Mouse (Mus musculus) heart, embryonic 13.5 days (tissue): ENCODE measurements around the gene Olfr1359. TPM values are rescaled to one million over a fixed set of nuclear protein-coding genes. Genes with fewer than 3 reads are reported as not detected.
"Not testable (repeated sequence)": the region's sequence is repeated elsewhere in the genome, so short reads cannot be mapped to it uniquely, and the experiment has no call there.

Source experiments
- ATAC-seq: fragments of 200-750 bp; cut with Nextera tagmentation; 2 replicates; pipeline ENCODE4 v1.8.0; 2017; ENCODE audit warnings: moderate TSS enrichment; ENCODE audit not compliant: insufficient number of reproducible peaks, low FRiP score, low TSS enrichment; ENCODE audit errors: extremely low read depth
- H3K27ac ChIP-seq: fragments of 300-500 bp; sonication (generic); replicated peaks from 2 replicates; pipeline ENCODE4 v1.5.1; 2015; ENCODE audit warnings: moderate library complexity, mild to moderate bottlenecking, inconsistent platforms
- H3K27me3 ChIP-seq: fragments of 300-500 bp; sonication (generic); replicated peaks from 2 replicates; pipeline ENCODE4 v1.6.1; 2015; ENCODE audit warnings: mild to moderate bottlenecking, inconsistent platforms
- H3K36me3 ChIP-seq: fragments of 300-500 bp; sonication (generic); 2 replicates; pipeline ENCODE4 v1.6.1; 2015; ENCODE audit warnings: mild to moderate bottlenecking, inconsistent platforms
- H3K4me1 ChIP-seq: fragments of 300-500 bp; sonication (generic); 2 replicates; pipeline ENCODE4 v1.6.1; 2015; ENCODE audit warnings: inconsistent platforms
- H3K4me2 ChIP-seq: fragments of 300-500 bp; sonication (generic); 2 replicates; pipeline ENCODE4 v1.6.1; 2015; ENCODE audit warnings: inconsistent platforms, mild to moderate bottlenecking, moderate library complexity
- H3K4me3 ChIP-seq: fragments of 300-500 bp; sonication (generic); 2 replicates; pipeline ENCODE4 v1.5.1; 2015; ENCODE audit warnings: moderate library complexity, mild to moderate bottlenecking, inconsistent platforms
- H3K9ac ChIP-seq: fragments of 300-500 bp; sonication (generic); 2 replicates; pipeline ENCODE4 v1.6.1; 2015; ENCODE audit warnings: inconsistent platforms, mild to moderate bottlenecking, moderate library complexity
- H3K9me3 ChIP-seq: fragments of 300-500 bp; sonication (generic); 2 replicates; pipeline ENCODE4 v1.6.1; 2016; ENCODE audit warnings: inconsistent platforms
- WGBS: fragments of 180-500 bp; shearing (Covaris S2); methylation state at CpG from one replicate; pipeline ENCODE4 v1.1.7; 2015; ENCODE audit warnings: mixed read lengths; 5-methylcytosine and 5-hydroxymethylcytosine counted together
- polyA plus RNA-seq: library from polyadenylated mRNA; unstranded; fragments of >200 nt; fragmentation: Nextera tagmentation; extraction: Ambion mirVana; gene quantifications from 2 replicates; pipeline ENCODE4 v1.2.1, GENCODE M21; 2015

Olfr1359 gene
- polyA plus RNA-seq: not detected in 2 replicates

DNA sequence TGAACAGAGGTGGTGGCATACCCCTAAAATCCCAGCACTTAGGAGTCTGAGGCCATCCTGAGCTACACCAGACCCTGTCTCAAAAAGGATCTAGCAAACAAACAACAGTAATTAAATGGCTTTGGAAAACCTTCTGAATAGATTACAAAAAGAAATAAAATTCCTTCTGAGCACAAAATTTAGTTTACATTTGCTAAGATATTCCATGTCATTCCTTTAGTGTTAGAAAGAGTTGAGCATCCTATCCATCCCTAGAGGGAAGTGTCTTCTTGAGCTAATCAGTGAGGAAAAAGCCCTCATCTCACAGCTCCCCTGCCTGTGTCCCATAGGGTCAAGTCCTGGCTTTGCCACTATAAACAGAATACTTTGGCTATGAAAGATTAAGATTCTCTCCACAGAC is at the start of gene Olfr1359:
Gene Olfr1359, plus strand, starts transcription at position 301 of the 400 bp plus-strand sequence.
- H3K27ac ChIP-seq: no peak within 1 kb of the TSS
- ATAC-seq: no peak
- no peak within 1 kb of the TSS for H3K9ac ChIP-seq
- no peaks in the 10 kb centered on the region for H3K4me1 ChIP-seq
- no peaks in the 10 kb centered on the region; the same call in 1 of the 2 replicates for H3K27me3 ChIP-seq
- H3K4me2 ChIP-seq: no peak within 1 kb of the TSS
- H3K4me3 ChIP-seq: no peak within 1 kb of the TSS
- H3K9me3 ChIP-seq: no peaks in the 10 kb centered on the region
- H3K36me3 ChIP-seq: no peaks in the 10 kb centered on the region

DNA sequence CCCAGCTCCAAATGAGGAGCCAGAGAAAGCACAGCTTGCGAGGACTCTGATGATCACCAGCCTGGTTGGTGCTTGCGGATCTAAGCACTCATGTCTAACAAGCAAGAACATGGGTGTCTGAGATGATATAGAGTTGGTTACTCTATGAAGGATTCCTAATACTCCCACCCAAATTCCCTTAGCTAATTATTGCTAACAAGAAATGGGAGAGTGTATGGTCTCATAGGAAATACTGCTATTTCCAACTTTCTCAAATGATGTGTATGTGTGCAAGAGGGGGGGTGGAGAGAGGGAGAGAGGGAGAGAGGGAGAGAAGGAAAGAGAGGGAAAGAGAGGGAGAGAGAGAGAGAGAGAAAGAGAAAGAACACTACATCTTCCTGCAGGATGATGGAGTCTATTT is 34.6 kb upstream of the Olfr1359 start, which contains the start of gene Olfr1361:
Gene Olfr1361, minus strand, starts transcription at position 101 of the 400 bp plus-strand sequence.
- H3K27ac ChIP-seq: no peak within 1 kb of the TSS
- no peaks in the 10 kb centered on the region for H3K36me3 ChIP-seq
- no peak within 1 kb of the TSS for H3K4me2 ChIP-seq
- no peaks in the 10 kb centered on the region for H3K9me3 ChIP-seq
- ATAC-seq: no peak
- H3K27me3 ChIP-seq: no peaks in the 10 kb centered on the region
- H3K9ac ChIP-seq: no peak within 1 kb of the TSS
- H3K4me1 ChIP-seq: no peaks in the 10 kb centered on the region
- 60% methylated on average over 2 of the region's 2 CpGs for WGBS
- no peak within 1 kb of the TSS for H3K4me3 ChIP-seq

DNA sequence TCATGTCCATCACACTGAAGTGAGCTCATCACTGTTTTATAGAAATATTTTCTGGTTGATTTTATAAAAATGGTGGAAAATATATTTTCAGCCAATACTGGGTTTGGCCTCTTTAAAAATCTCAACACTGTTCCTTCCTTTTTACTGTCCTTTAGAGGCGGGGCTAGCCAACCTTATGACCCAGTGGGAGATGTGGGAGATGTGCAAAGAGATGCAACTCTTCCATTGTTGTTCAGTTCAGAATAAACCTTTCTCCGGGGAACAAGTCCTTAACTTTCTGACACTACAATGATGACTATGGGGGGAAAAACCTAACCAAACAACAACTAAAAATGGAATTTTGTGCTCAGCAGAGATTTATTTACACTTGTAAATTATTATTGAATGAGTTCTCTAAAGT is 20.6 kb upstream of the Olfr1359 start, which contains the start of gene Olfr1360:
Gene Olfr1360, minus strand, starts transcription at position 101 of the 400 bp plus-strand sequence.
- H3K4me2 ChIP-seq: no peak within 1 kb of the TSS
- no peak within 1 kb of the TSS for H3K27ac ChIP-seq
- H3K9me3 ChIP-seq: no peaks in the 10 kb centered on the region
- no peak within 1 kb of the TSS for H3K9ac ChIP-seq
- no peaks in the 10 kb centered on the region for H3K36me3 ChIP-seq
- H3K4me3 ChIP-seq: no peak within 1 kb of the TSS
- no peaks in the 10 kb centered on the region for H3K4me1 ChIP-seq
- no peaks in the 10 kb centered on the region for H3K27me3 ChIP-seq
- ATAC-seq: no peak
- 69% methylated on average over 2 of the region's 2 CpGs for WGBS

DNA sequence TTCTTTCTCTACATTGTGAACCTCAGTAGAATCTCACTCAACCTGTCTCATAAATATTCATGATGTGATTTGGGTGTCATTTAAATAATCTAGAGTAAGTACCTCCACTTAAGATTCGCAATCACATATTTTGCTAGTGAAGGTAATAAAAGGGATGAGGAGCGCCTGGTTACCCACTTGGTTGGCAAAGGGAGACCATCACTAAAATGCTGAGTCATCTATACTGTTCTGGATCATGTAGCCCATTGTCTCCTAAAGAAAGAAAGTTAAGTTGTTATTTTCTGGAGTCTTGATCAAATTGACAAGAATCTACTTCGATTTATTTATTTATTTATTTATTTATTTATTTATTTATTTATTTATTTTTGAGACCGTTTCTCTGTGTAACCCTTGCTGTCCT is 8.8 kb downstream of the Olfr1359 start:
- no peaks in the 10 kb centered on the region; the same call in 1 of the 2 replicates for H3K27me3 ChIP-seq
- no peaks in the 10 kb centered on the region for H3K36me3 ChIP-seq
- H3K9ac ChIP-seq: no peak overlapping the region
- H3K4me1 ChIP-seq: peaks cover 5% of the 10 kb centered on the region; the same call in 1 of the 2 replicates
- H3K9me3 ChIP-seq: no peaks in the 10 kb centered on the region
- no peak overlapping the region for H3K27ac ChIP-seq
- no peak overlapping the region for H3K4me3 ChIP-seq
- H3K4me2 ChIP-seq: no peak overlapping the region
- ATAC-seq: no peak
- WGBS: 68% methylated on average over 4 of the region's 4 CpGs

DNA sequence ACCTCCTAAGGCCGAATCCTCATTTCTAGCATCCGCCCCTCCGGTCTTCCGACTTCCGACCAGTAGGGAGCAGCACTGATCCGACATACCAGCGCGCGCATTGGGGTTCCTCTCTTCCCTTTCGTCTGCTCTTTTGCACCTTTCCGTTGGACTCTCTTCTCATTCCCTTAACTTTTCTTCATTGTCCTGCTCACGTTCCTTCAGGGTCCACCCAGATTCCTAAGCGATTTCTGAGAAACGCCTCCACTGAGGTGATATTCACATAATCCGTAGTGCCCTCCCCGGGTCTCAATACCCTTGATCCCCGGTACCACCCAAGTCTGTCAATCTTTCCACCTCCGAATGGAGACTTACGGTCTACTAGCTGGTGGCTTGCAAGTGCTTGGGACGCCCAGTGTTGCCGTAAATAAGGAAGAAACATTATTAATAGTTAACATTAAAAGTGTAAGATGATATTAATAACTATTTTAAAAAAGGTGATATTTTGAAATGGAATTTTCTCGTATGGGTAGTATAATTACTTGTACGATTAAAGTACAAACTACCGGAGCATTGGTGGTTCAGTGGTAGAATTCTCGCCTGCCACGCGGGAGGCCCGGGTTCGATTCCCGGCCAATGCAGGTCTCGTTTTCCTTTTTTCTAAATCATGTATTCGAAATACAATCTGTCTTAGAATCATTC is 12.3 kb downstream of the Olfr1359 start:
- no peaks in the 10 kb centered on the region for H3K27me3 ChIP-seq
- peak overlapping the region; percentile 83 for H3K9ac ChIP-seq
- peaks cover 12% of the 10 kb centered on the region for H3K4me1 ChIP-seq
- peak overlapping the region; percentile 89 for H3K27ac ChIP-seq
- under 1% methylated on average over 32 of the region's 32 CpGs for WGBS
- peak overlapping the region; percentile 76 for H3K4me3 ChIP-seq
- H3K4me2 ChIP-seq: peak overlapping the region; percentile 79
- no peaks in the 10 kb centered on the region for H3K9me3 ChIP-seq
- H3K36me3 ChIP-seq: no peaks in the 10 kb centered on the region
- ATAC-seq: peak; percentile 64

DNA sequence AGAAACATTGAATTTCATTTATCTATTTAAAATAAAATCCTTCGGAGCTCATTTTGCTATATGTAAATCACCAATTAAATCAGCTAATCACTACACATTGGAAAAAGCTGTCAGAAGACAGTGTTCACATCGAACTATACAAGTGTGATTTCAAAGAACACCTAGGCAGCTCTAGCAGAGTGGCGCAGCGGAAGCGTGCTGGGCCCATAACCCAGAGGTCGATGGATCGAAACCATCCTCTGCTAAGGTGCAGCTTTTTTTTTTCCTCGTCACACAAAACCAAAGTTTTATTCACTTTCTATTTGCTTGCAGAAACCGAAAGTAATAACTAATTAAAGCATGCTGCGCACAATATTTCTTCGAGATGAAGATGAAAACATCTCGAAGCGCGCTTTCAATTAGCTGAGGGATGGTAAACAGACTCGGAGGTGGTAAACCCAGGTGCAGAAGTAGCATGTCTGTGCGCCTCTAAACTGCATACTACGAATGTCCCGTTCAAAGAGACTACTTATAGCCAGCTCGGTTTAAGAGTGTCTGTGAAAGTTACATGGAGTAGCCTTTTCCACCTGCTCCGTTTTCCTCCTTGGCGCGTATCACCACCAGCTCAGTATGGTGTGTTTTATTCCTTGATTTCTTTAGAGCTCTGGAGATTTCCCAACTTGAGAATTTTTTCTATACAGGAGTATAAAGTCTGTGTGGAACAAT is 13.1 kb downstream of the Olfr1359 start:
- Histone ChIP-seq H3K36me3 (no peaks in the 10 kb centered on the region), H3K9ac (peak overlapping the region; percentile 81), H3K27ac (peak overlapping the region; percentile 56), H3K4me2 (peak overlapping the region; percentile 79), H3K9me3 (no peaks in the 10 kb centered on the region), H3K4me1 (peaks cover 17% of the 10 kb centered on the region), H3K27me3 (no peaks in the 10 kb centered on the region), H3K4me3 (peak overlapping the region; percentile 76)
- 3% methylated on average over 22 of the region's 22 CpGs for WGBS
- peak; percentile 76 for ATAC-seq

DNA sequence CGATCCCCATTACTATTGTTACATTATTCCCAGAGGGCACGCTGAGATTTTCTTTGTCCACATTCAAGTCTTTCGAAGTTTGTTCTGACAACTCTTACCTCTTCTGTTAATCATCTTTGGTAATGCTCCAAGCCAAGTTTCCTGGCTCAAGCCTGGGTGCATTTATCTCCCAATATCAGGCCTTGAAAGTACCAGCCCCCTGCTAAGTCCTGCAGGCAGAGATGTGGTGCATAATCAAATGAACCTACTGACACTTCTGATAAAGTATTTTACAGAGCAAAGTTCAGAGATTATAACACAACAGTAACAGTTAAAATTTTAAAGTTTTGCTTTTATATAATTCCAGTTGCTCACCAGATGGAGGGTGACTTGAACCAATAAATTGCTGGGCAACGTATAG is 13.8 kb downstream of the Olfr1359 start:
- Histone ChIP-seq H3K36me3 (no peaks in the 10 kb centered on the region), H3K27me3 (no peaks in the 10 kb centered on the region), H3K27ac (no peak overlapping the region), H3K9me3 (no peaks in the 10 kb centered on the region), H3K4me3 (peak overlapping the region; percentile 76), H3K4me1 (peaks cover 17% of the 10 kb centered on the region), H3K9ac (peak overlapping the region; percentile 81), H3K4me2 (peak overlapping the region; percentile 79)
- no peak for ATAC-seq
- 30% methylated on average over 4 of the region's 4 CpGs for WGBS

DNA sequence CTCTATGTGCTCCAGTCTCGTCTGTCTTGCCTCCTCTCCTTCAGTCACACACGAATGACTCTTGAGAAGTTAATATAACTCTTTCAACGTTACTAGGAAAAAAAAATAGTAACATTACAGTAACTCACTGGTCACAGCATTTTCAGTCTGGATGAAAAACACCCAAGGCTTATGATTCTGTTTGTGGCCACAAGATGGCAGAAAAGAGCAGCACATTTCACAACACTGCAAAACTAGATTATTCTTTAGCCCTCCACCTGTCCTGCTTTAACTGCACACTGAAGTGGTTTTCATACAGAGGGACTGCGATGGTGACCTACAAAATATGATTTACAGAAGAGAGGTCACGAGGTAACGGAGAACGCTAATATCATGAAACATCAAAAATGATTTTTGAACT is 16.8 kb downstream of the Olfr1359 start:
- Histone ChIP-seq H3K36me3 (no peaks in the 10 kb centered on the region), H3K4me2 (peak overlapping the region; percentile 72), H3K4me1 (peaks cover 33% of the 10 kb centered on the region), H3K27me3 (no peaks in the 10 kb centered on the region), H3K9me3 (no peaks in the 10 kb centered on the region), H3K4me3 (peak overlapping the region; percentile 55), H3K9ac (peak overlapping the region; percentile 80), H3K27ac (peak overlapping the region; percentile 91)
- under 1% methylated on average over 7 of the region's 7 CpGs for WGBS
- ATAC-seq: no peak

DNA sequence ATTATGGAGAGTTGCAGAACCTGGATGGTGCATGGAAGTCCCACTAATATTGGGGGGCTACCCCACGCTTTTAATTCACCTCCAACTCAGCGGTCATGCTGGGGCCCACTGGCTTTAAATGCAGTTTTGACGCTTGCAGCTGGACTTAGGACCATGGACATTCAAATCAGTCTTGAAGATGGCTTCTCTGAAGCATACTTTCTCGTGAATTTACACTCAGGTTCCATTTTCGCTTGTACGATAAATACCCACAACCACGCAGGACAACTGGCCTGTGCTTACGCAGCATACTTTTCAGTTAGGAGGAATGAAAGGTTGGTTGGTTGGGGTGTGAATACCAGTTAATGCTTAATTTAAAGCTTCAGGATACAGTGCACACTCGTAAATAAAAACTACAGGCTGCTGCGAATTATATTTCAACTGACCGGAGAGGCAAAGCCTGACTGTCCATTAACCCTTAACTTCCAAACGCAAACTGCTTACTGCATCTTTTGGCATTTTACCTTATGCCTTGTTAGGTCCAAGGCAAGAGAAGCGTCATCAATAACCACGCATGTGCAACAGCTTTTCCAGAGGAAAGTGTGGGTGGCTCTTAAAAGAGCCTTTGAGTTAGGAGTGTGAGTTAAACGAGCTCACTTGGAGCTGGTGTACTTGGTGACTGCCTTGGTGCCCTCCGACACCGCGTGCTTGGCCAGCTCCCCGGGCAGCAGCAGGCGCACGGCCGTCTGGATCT is 17.4 kb downstream of the Olfr1359 start:
- H3K36me3 ChIP-seq: no peaks in the 10 kb centered on the region
- peak overlapping the region; percentile 91 for H3K27ac ChIP-seq
- no peak for ATAC-seq
- H3K9me3 ChIP-seq: no peaks in the 10 kb centered on the region
- H3K4me3 ChIP-seq: peak overlapping the region; percentile 55
- peak overlapping the region; percentile 80 for H3K9ac ChIP-seq
- H3K4me1 ChIP-seq: peaks cover 36% of the 10 kb centered on the region
- 1% methylated on average over 22 of the region's 22 CpGs for WGBS
- H3K27me3 ChIP-seq: no peaks in the 10 kb centered on the region
- peak overlapping the region; percentile 72 for H3K4me2 ChIP-seq

DNA sequence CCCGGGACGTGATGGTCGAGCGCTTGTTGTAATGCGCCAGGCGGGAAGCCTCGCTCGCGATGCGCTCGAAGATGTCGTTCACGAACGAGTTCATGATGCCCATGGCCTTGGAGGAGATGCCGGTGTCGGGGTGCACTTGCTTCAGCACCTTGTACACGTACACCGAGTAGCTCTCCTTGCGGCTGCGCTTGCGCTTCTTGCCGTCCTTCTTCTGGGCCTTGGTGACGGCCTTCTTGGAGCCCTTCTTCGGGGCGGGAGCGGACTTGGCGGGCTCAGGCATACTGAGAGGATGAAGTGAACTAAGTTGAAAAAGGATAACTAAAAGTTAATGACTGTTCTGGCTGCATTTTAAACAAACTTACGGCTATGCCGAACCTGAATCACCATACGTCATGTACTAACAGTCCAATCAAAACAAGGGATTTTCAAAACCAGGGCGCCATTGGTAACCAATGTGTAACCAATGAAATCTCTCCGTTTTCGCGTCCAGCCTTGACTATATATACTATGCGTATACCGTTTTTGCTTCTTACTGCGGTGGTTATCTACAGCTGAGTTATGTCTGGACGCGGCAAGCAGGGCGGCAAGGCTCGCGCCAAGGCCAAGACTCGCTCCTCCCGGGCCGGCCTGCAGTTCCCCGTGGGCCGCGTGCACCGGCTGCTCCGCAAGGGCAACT is 18.1 kb downstream of the Olfr1359 start, which contains the start of the genes Hist1h2bl and Hist1h2ai:
Gene Hist1h2bl, minus strand, starts transcription at position 280 of the 676 bp plus-strand sequence.
Gene Hist1h2ai, plus strand, starts transcription at position 559 of the 676 bp plus-strand sequence.
- H3K9me3 ChIP-seq, H3K27me3 ChIP-seq, H3K36me3 ChIP-seq: not testable (repeated sequence)
- ATAC-seq: peak; percentile 90
- Histone ChIP-seq H3K4me1 (peaks cover 40% of the 10 kb centered on the region), H3K27ac (peak within 1 kb of the TSS; percentile 91), H3K4me3 (peak within 1 kb of the TSS; percentile 55), H3K9ac (peak within 1 kb of the TSS; percentile 89), H3K4me2 (peak within 1 kb of the TSS; percentile 72)
- under 1% methylated on average over 30 of the region's 50 CpGs for WGBS
